Mouse (Mus musculus) kidney, embryonic 16.5 days (tissue): ENCODE measurements around the gene Abcg5. TPM values are rescaled to one million over a fixed set of nuclear protein-coding genes. Genes with fewer than 3 reads are reported as not detected.
A peak's percentile ranks its signal among the peaks of the same experiment; 100 is the strongest.

Experiments used
- ATAC-seq: fragments of 200-750 bp; cut with Nextera tagmentation; 2 replicates; pipeline ENCODE4 v1.8.0; 2017; ENCODE audit warnings: moderate TSS enrichment; ENCODE audit not compliant: low FRiP score, low TSS enrichment
- H3K27ac ChIP-seq: fragments of 300-500 bp; sonication (generic); 2 replicates; pipeline ENCODE4 v1.5.1; 2014; ENCODE audit warnings: low read length
- H3K27me3 ChIP-seq: fragments of 300-500 bp; sonication (generic); 2 replicates; pipeline ENCODE4 v1.6.1; 2014; ENCODE audit warnings: low read length, control low read depth, mixed read lengths; ENCODE audit not compliant: insufficient read depth
- H3K36me3 ChIP-seq: fragments of 300-500 bp; sonication (generic); 2 replicates; pipeline ENCODE4 v1.6.1; 2014; ENCODE audit warnings: low read length, control low read depth, mixed read lengths; ENCODE audit not compliant: insufficient read depth
- H3K4me1 ChIP-seq: fragments of 300-500 bp; sonication (generic); 2 replicates; pipeline ENCODE4 v1.6.1; 2014; ENCODE audit warnings: low read length, control low read depth, mixed read lengths; ENCODE audit not compliant: insufficient read depth
- H3K4me2 ChIP-seq: fragments of 300-500 bp; sonication (generic); replicated peaks from 2 replicates; pipeline ENCODE4 v1.6.1; 2014; ENCODE audit warnings: low read depth, low read length
- H3K4me3 ChIP-seq: fragments of 300-500 bp; sonication (generic); 2 replicates; pipeline ENCODE4 v1.5.1; 2014; ENCODE audit warnings: mild to moderate bottlenecking, low read length
- H3K9ac ChIP-seq: fragments of 300-500 bp; sonication (generic); replicated peaks from 2 replicates; pipeline ENCODE4 v1.6.1; 2014; ENCODE audit warnings: low read length
- H3K9me3 ChIP-seq: fragments of 300-500 bp; sonication (generic); 2 replicates; pipeline ENCODE4 v1.6.1; 2016; ENCODE audit warnings: low read length, control low read depth
- WGBS: fragments of 180-500 bp; shearing (Covaris S2); extraction: QIAGEN DNeasy Blood & Tissue Kit; methylation state at CpG from one replicate; pipeline ENCODE4 v1.1.7; 2014; 5-methylcytosine and 5-hydroxymethylcytosine counted together
- polyA plus RNA-seq: library from polyadenylated mRNA; unstranded; fragments of >200 nt; fragmentation: Nextera tagmentation; extraction: Ambion mirVana; gene quantifications from 2 replicates; pipeline ENCODE4 v1.2.1, GENCODE M21; 2015

Gene Abcg5
- polyA plus RNA-seq, 1 experiment from 2014 or later, result 3.7 TPM

DNA sequence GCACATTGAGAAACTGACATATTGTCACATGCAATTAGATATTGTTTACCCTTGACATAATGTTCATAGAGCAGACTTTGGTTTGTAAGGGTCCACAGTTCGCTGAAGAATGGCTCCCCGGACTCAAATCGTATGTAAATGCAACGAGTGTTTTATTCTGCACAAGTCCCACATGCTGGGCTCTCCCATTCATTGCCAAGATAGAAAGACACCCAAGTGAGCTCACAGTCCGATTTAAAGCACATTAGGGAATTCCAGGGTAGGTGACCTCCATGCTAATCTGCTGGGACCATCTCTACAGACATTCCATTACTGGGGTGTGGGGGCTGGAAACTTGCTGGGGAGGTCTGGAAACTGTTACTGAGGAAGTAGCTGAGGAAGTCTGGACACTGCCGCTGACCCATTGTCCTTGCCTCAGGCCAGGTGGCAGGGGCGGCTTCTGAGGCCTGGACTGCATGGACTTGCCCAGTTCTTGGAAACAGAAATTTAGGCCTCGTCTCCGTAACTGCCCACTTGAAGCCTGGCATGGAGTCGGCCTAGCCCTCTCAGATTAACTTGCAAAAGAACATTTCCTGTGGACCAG lies 42.9 kb downstream of the Abcg5 start:
- no peak overlapping the region for H3K4me2 ChIP-seq
- H3K9ac ChIP-seq, result no peak overlapping the region
- 75% methylated on average over 10 of the region's 10 CpGs for WGBS
- no peaks in the 10 kb centered on the region for H3K36me3 ChIP-seq
- H3K4me3 ChIP-seq, result no peak overlapping the region
- H3K9me3 ChIP-seq, result no peaks in the 10 kb centered on the region
- ATAC-seq, result no peak
- H3K27ac ChIP-seq, result no peak overlapping the region
- H3K27me3 ChIP-seq, result no peaks in the 10 kb centered on the region
- H3K4me1 ChIP-seq, result peaks cover 5% of the 10 kb centered on the region; the same call in 1 of the 2 replicates

DNA sequence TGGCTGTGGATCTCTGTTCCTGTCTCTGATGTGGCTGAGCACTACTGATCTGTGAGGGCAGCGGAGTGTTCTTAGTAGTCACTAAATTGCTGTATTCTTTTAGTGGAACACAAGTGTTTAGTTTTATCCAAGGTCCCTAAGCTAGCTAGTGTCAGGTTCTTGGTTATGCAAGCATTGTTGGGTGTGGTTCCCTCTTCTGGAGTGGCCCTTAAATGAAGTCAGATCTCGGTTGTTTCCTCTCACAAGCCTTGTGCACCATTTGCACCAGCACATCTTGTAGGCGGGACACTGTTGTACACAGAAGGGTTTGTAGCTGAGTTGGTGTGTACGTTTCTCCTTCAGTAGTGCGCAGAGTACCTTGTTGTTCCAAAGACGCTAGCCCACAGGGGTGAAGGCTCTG lies 44.8 kb downstream of the Abcg5 start:
- H3K4me2 ChIP-seq, result no peak overlapping the region
- no peak overlapping the region for H3K9ac ChIP-seq
- WGBS, result 95% methylated on average over 6 of the region's 6 CpGs
- no peaks in the 10 kb centered on the region for H3K27me3 ChIP-seq
- H3K9me3 ChIP-seq, result no peaks in the 10 kb centered on the region
- 0 out of 2 replicates have a peak, but pooled peaks cover 3% of the 10 kb centered on the region for H3K36me3 ChIP-seq
- no peaks in the 10 kb centered on the region for H3K4me1 ChIP-seq
- no peak for ATAC-seq
- H3K27ac ChIP-seq, result no peak overlapping the region
- no peak overlapping the region for H3K4me3 ChIP-seq

DNA sequence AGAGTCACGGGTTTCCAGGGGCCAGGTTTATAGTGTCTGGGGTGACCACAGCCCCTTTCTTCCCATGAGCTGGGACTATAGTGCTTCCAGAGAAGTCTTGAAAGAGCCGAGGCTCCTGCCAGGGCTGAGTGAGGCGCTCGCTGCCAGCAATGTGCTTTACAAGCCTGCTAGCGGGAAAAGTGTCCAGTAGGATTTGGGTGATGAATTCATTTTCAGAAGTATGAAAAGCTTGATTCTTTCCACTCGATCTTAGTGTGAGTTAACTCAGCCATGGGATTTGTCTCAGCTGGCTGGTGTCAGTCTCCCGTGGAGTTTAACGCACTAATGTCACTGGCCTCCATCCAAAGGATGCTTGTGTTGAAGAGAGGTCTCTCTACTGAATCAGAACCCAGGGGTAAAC lies 46.5 kb downstream of the Abcg5 start:
- Histone ChIP-seq H3K27ac (no peak overlapping the region), H3K36me3 (0 out of 2 replicates have a peak, but pooled peaks cover 6% of the 10 kb centered on the region), H3K27me3 (no peaks in the 10 kb centered on the region), H3K9me3 (no peaks in the 10 kb centered on the region), H3K9ac (no peak overlapping the region), H3K4me3 (no peak overlapping the region), H3K4me1 (no peaks in the 10 kb centered on the region), H3K4me2 (no peak overlapping the region)
- ATAC-seq, result no peak
- 68% methylated on average over 8 of the region's 8 CpGs for WGBS

DNA sequence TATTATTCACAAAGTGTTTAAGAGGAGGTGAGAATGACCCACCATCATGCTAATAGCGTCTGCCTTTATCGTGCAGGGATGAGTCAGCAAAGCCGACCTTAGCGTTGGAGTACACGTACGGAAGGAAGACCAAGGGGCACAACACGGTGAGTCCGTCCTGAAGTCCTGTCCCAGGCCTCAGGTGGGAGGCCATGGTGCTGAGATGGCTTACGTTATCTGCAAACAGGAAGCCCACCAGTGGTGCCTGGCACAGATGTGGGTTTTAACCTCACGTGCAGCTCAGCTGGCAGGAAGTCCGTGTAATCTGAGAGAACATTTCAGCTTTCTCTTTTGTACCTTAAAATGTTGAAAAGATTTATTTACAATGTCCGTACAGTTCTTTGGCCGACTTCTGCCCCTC lies 49.4 kb downstream of the Abcg5 start:
- no peaks in the 10 kb centered on the region for H3K9me3 ChIP-seq
- WGBS, result 78% methylated on average over 13 of the region's 13 CpGs
- ATAC-seq, result no peak
- H3K27me3 ChIP-seq, result no peaks in the 10 kb centered on the region
- no peak overlapping the region for H3K9ac ChIP-seq
- no peak overlapping the region for H3K27ac ChIP-seq
- H3K4me1 ChIP-seq, result no peaks in the 10 kb centered on the region
- H3K36me3 ChIP-seq, result 0 out of 2 replicates have a peak, but pooled peaks cover 6% of the 10 kb centered on the region
- no peak overlapping the region for H3K4me3 ChIP-seq
- no peak overlapping the region for H3K4me2 ChIP-seq

DNA sequence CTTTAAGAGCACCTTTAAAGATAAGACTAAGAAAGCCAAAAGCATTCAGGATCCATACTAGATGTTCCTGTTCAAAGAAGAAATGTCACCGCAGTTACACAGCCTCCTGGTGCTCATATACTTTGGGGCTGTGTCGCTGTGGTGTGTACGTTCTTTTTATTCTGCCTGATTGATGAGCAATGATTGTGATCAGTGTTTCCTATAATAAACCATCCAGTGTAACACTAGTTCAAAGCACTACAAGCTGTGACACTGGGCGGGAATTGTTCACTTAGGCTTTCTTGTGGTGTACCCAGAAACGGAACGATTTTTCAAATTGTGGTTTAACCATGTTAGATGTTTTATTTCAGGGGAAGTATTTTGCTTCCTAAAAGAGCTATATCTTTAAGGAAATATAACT lies 51.0 kb downstream of the Abcg5 start:
- Histone ChIP-seq H3K9me3 (no peaks in the 10 kb centered on the region), H3K4me2 (no peak overlapping the region), H3K9ac (no peak overlapping the region), H3K4me3 (no peak overlapping the region), H3K27ac (no peak overlapping the region), H3K4me1 (peaks cover 5% of the 10 kb centered on the region), H3K36me3 (0 out of 2 replicates have a peak, but pooled peaks cover 6% of the 10 kb centered on the region), H3K27me3 (no peaks in the 10 kb centered on the region)
- no peak for ATAC-seq
- WGBS, result 87% methylated on average over 6 of the region's 6 CpGs

DNA sequence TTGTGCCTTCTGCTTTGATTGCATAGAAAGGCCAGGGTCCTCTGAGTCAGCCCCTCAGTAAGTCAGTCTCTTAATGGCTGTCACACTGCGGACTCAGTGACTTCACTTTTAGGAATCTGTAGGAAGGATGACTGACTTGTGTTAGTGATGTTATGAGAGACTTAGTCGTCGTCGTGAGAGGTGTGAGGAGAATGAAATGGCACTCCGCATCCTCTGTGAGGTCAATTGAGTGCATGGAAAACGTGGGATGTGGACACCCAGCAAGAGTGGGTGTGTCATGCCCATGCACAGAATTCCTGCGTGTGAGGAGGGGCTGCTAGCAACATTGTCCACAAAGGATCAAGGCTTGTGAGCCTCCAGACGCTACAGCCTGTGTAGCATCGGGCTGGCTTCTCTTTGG lies 54.2 kb downstream of the Abcg5 start:
- no peak for ATAC-seq
- Histone ChIP-seq H3K4me1 (peaks cover 7% of the 10 kb centered on the region), H3K36me3 (0 out of 2 replicates have a peak, but pooled peaks cover 6% of the 10 kb centered on the region), H3K4me2 (no peak overlapping the region), H3K9ac (no peak overlapping the region), H3K4me3 (no peak overlapping the region), H3K27ac (no peak overlapping the region), H3K27me3 (no peaks in the 10 kb centered on the region), H3K9me3 (no peaks in the 10 kb centered on the region; the same call in 1 of the 2 replicates)
- 86% methylated on average over 9 of the region's 9 CpGs for WGBS

DNA sequence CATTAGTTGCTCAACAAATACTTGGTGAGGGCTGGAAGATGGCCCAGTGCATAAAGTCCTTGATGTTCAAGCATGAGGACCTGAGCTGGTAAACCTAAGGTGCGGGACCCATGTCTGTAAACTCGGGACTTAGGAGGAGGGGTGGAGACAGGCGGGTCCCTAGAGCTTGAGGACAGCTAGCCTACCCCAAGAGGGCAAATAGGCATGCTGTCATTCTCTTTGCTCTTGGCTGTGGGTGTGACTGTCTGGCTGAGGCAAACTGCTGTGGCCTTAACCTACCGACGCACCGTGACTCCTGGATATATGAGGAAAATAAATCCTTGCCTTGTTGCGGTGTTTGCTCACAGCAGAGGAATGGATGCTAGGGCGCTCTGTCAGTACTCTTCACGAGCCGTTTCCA lies 55.1 kb downstream of the Abcg5 start:
- ATAC-seq, result no peak
- 0 out of 2 replicates have a peak, but pooled peaks cover 3% of the 10 kb centered on the region for H3K36me3 ChIP-seq
- no peak overlapping the region for H3K4me2 ChIP-seq
- WGBS, result 62% methylated on average over 10 of the region's 10 CpGs
- H3K27ac ChIP-seq, result no peak overlapping the region
- H3K9ac ChIP-seq, result no peak overlapping the region
- H3K4me1 ChIP-seq, result peaks cover 10% of the 10 kb centered on the region
- H3K27me3 ChIP-seq, result no peaks in the 10 kb centered on the region
- no peak overlapping the region for H3K4me3 ChIP-seq
- H3K9me3 ChIP-seq, result no peaks in the 10 kb centered on the region; the same call in 1 of the 2 replicates

DNA sequence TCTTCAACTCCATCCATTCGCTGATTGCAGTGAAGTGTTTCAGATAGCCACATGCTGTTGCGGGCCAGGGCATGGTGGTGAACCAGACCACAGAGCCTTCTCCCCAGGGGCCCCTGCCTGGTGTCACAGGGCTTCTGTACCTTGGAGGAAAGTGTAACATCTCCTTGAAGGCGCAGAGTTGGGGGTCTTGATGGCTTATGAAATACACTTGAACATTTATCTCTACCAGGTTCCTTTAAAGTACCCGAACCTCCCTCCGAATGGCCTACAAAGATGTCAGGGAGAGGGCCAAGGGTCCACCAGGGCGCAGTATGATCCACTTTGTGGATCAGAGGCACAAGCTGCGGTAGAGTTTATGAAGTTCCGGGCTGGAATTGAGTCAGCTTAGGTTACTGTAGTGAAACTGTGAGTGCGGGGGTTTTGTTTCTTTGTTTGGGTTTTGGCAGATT lies 55.9 kb downstream of the Abcg5 start:
- Histone ChIP-seq H3K9me3 (no peaks in the 10 kb centered on the region; the same call in 1 of the 2 replicates), H3K4me2 (peak overlapping the region; percentile 77), H3K4me3 (peak overlapping the region; percentile 69), H3K9ac (peak overlapping the region; percentile 75), H3K36me3 (0 out of 2 replicates have a peak, but pooled peaks cover 2% of the 10 kb centered on the region), H3K27ac (peak overlapping the region; percentile 80), H3K27me3 (no peaks in the 10 kb centered on the region), H3K4me1 (peaks cover 10% of the 10 kb centered on the region)
- WGBS, result 16% methylated on average over 9 of the region's 9 CpGs
- peak; percentile 80 for ATAC-seq

DNA sequence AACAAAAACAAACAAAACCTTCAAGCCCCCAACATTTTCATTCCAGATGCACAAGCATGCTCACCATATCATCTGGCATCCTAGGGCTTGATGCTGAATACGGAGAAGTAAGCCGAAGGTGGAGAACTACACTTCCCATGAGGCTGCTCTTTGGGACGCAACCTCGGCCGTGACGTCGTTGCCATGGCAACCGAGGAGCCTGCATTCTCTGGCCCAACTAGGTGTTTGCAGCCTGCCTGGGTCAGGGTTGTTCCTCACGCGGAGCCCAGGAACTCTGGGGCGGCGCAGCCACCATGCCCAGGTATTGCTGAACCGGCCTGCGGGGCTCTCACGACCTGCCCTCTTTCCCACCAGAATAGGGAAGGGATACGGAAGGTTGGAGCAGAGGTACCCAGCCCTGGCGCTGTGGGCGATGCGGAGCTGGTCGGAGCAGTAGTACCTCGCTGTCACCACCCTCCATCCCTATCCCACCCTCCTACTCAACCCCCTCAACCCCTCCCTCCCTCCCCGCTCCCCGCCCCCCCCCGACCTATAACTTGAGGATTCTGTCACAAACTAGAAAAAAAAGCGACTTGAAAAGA lies 56.4 kb downstream of the Abcg5 start, which contains the start of gene Dync2li1:
TSS of gene Dync2li1 (plus strand) at position 221 of the 581 bp plus-strand sequence.
- H3K27me3 ChIP-seq, result no peaks in the 10 kb centered on the region
- WGBS, result 1% methylated on average over 24 of the region's 25 CpGs
- H3K4me2 ChIP-seq, result peak within 1 kb of the TSS; percentile 77
- H3K9ac ChIP-seq, result peak within 1 kb of the TSS; percentile 75
- peak within 1 kb of the TSS; percentile 80 for H3K27ac ChIP-seq
- ATAC-seq, result peak; percentile 97
- H3K9me3 ChIP-seq, result no peaks in the 10 kb centered on the region; the same call in 1 of the 2 replicates
- peaks cover 10% of the 10 kb centered on the region for H3K4me1 ChIP-seq
- H3K4me3 ChIP-seq, result peak within 1 kb of the TSS; percentile 69
- H3K36me3 ChIP-seq, result no peaks in the 10 kb centered on the region

DNA sequence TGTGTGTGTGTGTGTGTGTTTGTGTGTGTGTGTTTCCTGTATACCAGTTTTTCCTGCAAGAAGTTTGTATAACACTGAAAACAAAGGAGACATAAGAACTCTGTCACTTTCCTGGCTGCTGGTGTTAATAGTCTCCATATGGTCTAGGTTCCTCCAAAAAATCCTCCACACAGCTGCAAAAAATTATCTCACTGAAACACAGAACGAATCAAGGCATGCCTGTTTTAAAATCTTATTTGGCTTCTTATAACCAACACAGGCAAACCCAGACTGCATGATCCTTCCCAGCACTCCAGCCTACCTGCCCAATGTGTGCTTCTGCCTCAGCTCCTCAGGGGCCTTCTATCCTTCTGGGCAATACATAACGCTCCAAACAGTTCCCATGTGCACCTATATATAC lies 59.9 kb downstream of the Abcg5 start:
- no peak for ATAC-seq
- Histone ChIP-seq H3K27me3 (no peaks in the 10 kb centered on the region), H3K4me1 (peaks cover 10% of the 10 kb centered on the region), H3K27ac (peak overlapping the region; percentile 71; the same call in 1 of the 2 replicates), H3K4me3 (no peak overlapping the region), H3K4me2 (no peak overlapping the region), H3K36me3 (0 out of 2 replicates have a peak, but pooled peaks cover 9% of the 10 kb centered on the region), H3K9ac (no peak overlapping the region), H3K9me3 (no peaks in the 10 kb centered on the region; the same call in 1 of the 2 replicates)
- WGBS, result 66% methylated on average over 2 of the region's 2 CpGs
